In the genomic region with DNA sequence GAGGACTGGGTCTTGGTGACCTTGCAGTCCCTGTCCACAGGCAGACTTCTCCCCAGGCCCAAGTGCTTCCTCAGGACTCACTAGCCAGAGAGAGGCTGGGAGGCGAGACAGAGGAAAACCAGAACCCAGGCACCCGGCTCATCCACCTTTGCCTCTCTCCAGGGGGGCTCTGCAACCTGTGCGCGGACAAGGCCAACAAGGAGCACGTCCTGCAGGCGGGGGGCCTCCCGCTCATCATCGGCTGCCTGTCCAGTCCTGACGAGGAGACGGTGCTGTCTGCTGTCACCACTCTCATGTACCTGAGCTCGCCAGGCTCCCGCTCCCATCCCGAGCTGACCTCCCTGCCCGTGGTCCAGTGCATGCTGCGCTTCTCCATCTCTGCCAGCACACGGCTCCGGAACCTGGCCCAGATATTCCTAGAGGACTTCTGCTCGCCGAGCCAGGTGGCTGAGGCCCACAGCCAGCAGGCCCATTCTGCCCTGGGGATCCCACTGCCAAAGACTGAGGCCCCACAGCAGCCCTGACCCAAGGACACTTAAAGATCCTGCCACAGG, we compare ENCODE assay signal across 26 mouse cellular contexts. TPM values are rescaled to one million over a fixed set of nuclear protein-coding genes. Genes with fewer than 3 reads are reported as not detected.
DNase-seq lines count a peak whose midpoint lies in the region; ATAC-seq lines count a peak whose summit lies in the region.
"Had no signal": no experiment of that assay in that cellular context is flagged by ENCODE, and none has a peak within 500 bp of the region (broad histone marks: within the 10 kb centered on the region; RNA-seq: fewer than 3 reads in every experiment).

No protein-coding gene starts in this region.

- no peak for DNase-seq in forebrain, embryonic 10.5 days (ENCODE audit: extremely low spot score, low spot score)
- no peak for DNase-seq in forebrain, embryonic 14.5 days (ENCODE audit: low spot score)
- DNase-seq in cerebellum, adult 9-10 months, result peak; percentile 77
- DNase-seq in spleen, postnatal 14 days (ENCODE audit: low spot score in 2 of 2), result no peak
- no peak for DNase-seq in layer of hippocampus, adult 18-20 months (ENCODE audit: low spot score in 2 of 2)
- DNase-seq: adrenal gland, postnatal 36 days; gastrocnemius, postnatal 14 days; heart, postnatal 10 days; kidney, adult 9 months; kidney, postnatal 36 days; lung, postnatal 4 days; midbrain, embryonic 14.5 days; right cerebral cortex, postnatal 14 days; thymus, adult 2 months had no signal

- no peak for ATAC-seq in forebrain, embryonic 14.5 days
- ATAC-seq in megakaryocyte, adult 5-6 weeks (ENCODE audit: poor library complexity, severe bottlenecking), result no peak
- ATAC-seq in limb, embryonic 13.5 days (ENCODE audit: low FRiP score, low read depth), result no peak

- whole genome bisulfite sequencing in forebrain, embryonic 10.5 days, result 91% methylated on average over 19 of the region's 19 CpGs
- WGBS in forebrain, embryonic 14.5 days, result 86% methylated on average over 19 of the region's 19 CpGs
- WGBS in limb, embryonic 13.5 days, result 85% methylated on average over 19 of the region's 19 CpGs

- no peak overlapping the region for H3K4me2 ChIP-seq in forebrain, embryonic 14.5 days (ENCODE audit: low read length)
- no peak overlapping the region for H3K4me2 ChIP-seq in limb, embryonic 13.5 days (replicated peaks)
- H3K4me2 ChIP-seq: embryonic facial prominence, embryonic 15.5 days; hindbrain, embryonic 12.5 days; lung, embryonic 15.5 days; neural tube, embryonic 15.5 days; stomach, embryonic 15.5 days had no signal

- H3K27ac ChIP-seq in forebrain, embryonic 10.5 days, result 0 out of 2 replicates have a peak overlapping the region, but pooled peaks have one; percentile 1
- H3K27ac ChIP-seq in forebrain, embryonic 14.5 days (ENCODE audit: low read depth, low read length), result no peak overlapping the region
- no peak overlapping the region for H3K27ac ChIP-seq in limb, embryonic 13.5 days
- H3K27ac ChIP-seq: embryonic facial prominence, embryonic 15.5 days; hindbrain, embryonic 12.5 days; liver, embryonic 14.5 days; lung, embryonic 15.5 days; neural tube, embryonic 15.5 days; stomach, embryonic 15.5 days had no signal

- peaks cover 53% of the 10 kb centered on the region for H3K4me1 ChIP-seq in forebrain, embryonic 10.5 days
- H3K4me1 ChIP-seq in forebrain, embryonic 14.5 days (ENCODE audit: control insufficient read depth, insufficient read depth, low read length), result peaks cover 10% of the 10 kb centered on the region; the same call in 1 of the 2 replicates
- peaks cover 57% of the 10 kb centered on the region for H3K4me1 ChIP-seq in megakaryocyte, embryonic 14.5 days
- peaks cover 14% of the 10 kb centered on the region for H3K4me1 ChIP-seq in limb, embryonic 13.5 days

- no peak overlapping the region for H3K9ac ChIP-seq in forebrain, embryonic 14.5 days (ENCODE audit: low read length)
- 0 out of 2 replicates have a peak overlapping the region, but pooled peaks have one; percentile 25 for H3K9ac ChIP-seq in limb, embryonic 13.5 days
- H3K9ac ChIP-seq: embryonic facial prominence, embryonic 15.5 days; hindbrain, embryonic 12.5 days; liver, embryonic 14.5 days; lung, embryonic 15.5 days; neural tube, embryonic 15.5 days; stomach, embryonic 15.5 days had no signal

- peaks cover 8% of the 10 kb centered on the region for H3K27me3 ChIP-seq in forebrain, embryonic 10.5 days (ENCODE audit: poor library complexity, severe bottlenecking)
- no peaks in the 10 kb centered on the region for H3K27me3 ChIP-seq in forebrain, embryonic 14.5 days (replicated peaks; ENCODE audit: control insufficient read depth, insufficient read depth, low read length)
- H3K27me3 ChIP-seq in megakaryocyte, embryonic 14.5 days (replicated peaks), result no peaks in the 10 kb centered on the region
- no peaks in the 10 kb centered on the region for H3K27me3 ChIP-seq in limb, embryonic 13.5 days
- H3K27me3 ChIP-seq: embryonic facial prominence, embryonic 15.5 days; lung, embryonic 15.5 days; neural tube, embryonic 15.5 days; stomach, embryonic 15.5 days had no signal

- no peaks in the 10 kb centered on the region for H3K9me3 ChIP-seq in forebrain, embryonic 10.5 days
- H3K9me3 ChIP-seq in forebrain, embryonic 14.5 days (replicated peaks; ENCODE audit: control insufficient read depth, low read length), result no peaks in the 10 kb centered on the region
- no peaks in the 10 kb centered on the region for H3K9me3 ChIP-seq in megakaryocyte, embryonic 14.5 days
- no peaks in the 10 kb centered on the region for H3K9me3 ChIP-seq in limb, embryonic 13.5 days
- H3K9me3 ChIP-seq: embryonic facial prominence, embryonic 15.5 days; hindbrain, embryonic 12.5 days; lung, embryonic 15.5 days; neural tube, embryonic 15.5 days; stomach, embryonic 15.5 days had no signal

- H3K4me3 ChIP-seq in forebrain, embryonic 10.5 days, result no peak overlapping the region
- no peak overlapping the region for H3K4me3 ChIP-seq in forebrain, embryonic 14.5 days (ENCODE audit: low read depth, low read length)
- peak overlapping the region; percentile 2 for H3K4me3 ChIP-seq in megakaryocyte, embryonic 14.5 days (replicated peaks)
- no peak overlapping the region for H3K4me3 ChIP-seq in limb, embryonic 13.5 days
- H3K4me3 ChIP-seq: embryonic facial prominence, embryonic 15.5 days; hindbrain, embryonic 12.5 days; lung, embryonic 15.5 days; neural tube, embryonic 15.5 days; stomach, embryonic 15.5 days had no signal

- H3K36me3 ChIP-seq in forebrain, embryonic 10.5 days (replicated peaks), result peaks cover 22% of the 10 kb centered on the region
- peaks cover 14% of the 10 kb centered on the region for H3K36me3 ChIP-seq in forebrain, embryonic 14.5 days (ENCODE audit: control insufficient read depth, insufficient read depth, low read length)
- peaks cover 56% of the 10 kb centered on the region for H3K36me3 ChIP-seq in megakaryocyte, embryonic 14.5 days (replicated peaks; ENCODE audit: low read length)
- peaks cover 19% of the 10 kb centered on the region for H3K36me3 ChIP-seq in limb, embryonic 13.5 days
- H3K36me3 ChIP-seq: lung, embryonic 15.5 days had no signal

RNA-seq across cellular contexts. Expression of a gene that starts 3.0 kb away (rescaled TPM):
- polyA plus RNA-seq in forebrain, embryonic 10.5 days (2016; fragmentation: Nextera tagmentation; extraction: Ambion mirVana), result 93.2 and 94.5 TPM in 2 replicates
- 95.5 and 107 TPM in 2 replicates for polyA plus RNA-seq in forebrain, embryonic 14.5 days (2014; fragmentation: Nextera tagmentation; extraction: Ambion mirVana)
- polyA plus RNA-seq in megakaryocyte, embryonic 14.5 days (2012; ENCODE audit: insufficient read depth, low replicate concordance), result 84.5 and 173 TPM in 2 replicates
- 80.9 and 84.8 TPM in 2 replicates for total RNA-seq in megakaryocyte, adult 5-6 weeks (2015)
- 104 and 113 TPM in 2 replicates for total RNA-seq in megakaryocyte, adult 5-6 weeks (2017)
- polyA plus RNA-seq in limb, embryonic 13.5 days (2015; fragmentation: Nextera tagmentation; extraction: Ambion mirVana), result 65.4 and 75.4 TPM in 2 replicates
- 10 to 100 TPM; 66.5 to 66.8 TPM for total RNA-seq in layer of hippocampus, adult 18-20 months (2021)

RNA-seq across cellular contexts. Expression of a gene that starts 13.2 kb away (rescaled TPM):
- 8.1 and 8.2 TPM in 2 replicates for polyA plus RNA-seq in forebrain, embryonic 10.5 days (2016; fragmentation: Nextera tagmentation; extraction: Ambion mirVana)
- polyA plus RNA-seq in forebrain, embryonic 14.5 days (2014; fragmentation: Nextera tagmentation; extraction: Ambion mirVana), result 11.5 and 14.6 TPM in 2 replicates
- polyA plus RNA-seq in megakaryocyte, embryonic 14.5 days (2012; ENCODE audit: insufficient read depth, low replicate concordance), result 20.7 and 36.2 TPM in 2 replicates
- 17.2 and 18.5 TPM in 2 replicates for total RNA-seq in megakaryocyte, adult 5-6 weeks (2015)
- total RNA-seq in megakaryocyte, adult 5-6 weeks (2017), result 19.8 and 38.6 TPM in 2 replicates
- 9.3 and 10.2 TPM in 2 replicates for polyA plus RNA-seq in limb, embryonic 13.5 days (2015; fragmentation: Nextera tagmentation; extraction: Ambion mirVana)
- 10 to 100 TPM; 11.4 to 13.8 TPM for total RNA-seq in layer of hippocampus, adult 18-20 months (2021)

RNA-seq across cellular contexts. Expression of a gene that starts 25.6 kb away (rescaled TPM):
- polyA plus RNA-seq in forebrain, embryonic 10.5 days (2016; fragmentation: Nextera tagmentation; extraction: Ambion mirVana), result 719 and 771 TPM in 2 replicates
- 2,151 and 2,168 TPM in 2 replicates for polyA plus RNA-seq in forebrain, embryonic 14.5 days (2014; fragmentation: Nextera tagmentation; extraction: Ambion mirVana)
- polyA plus RNA-seq in megakaryocyte, embryonic 14.5 days (2012; ENCODE audit: insufficient read depth, low replicate concordance), result 334 and 807 TPM in 2 replicates
- 211 and 220 TPM in 2 replicates for total RNA-seq in megakaryocyte, adult 5-6 weeks (2015)
- 181 and 183 TPM in 2 replicates for total RNA-seq in megakaryocyte, adult 5-6 weeks (2017)
- polyA plus RNA-seq in limb, embryonic 13.5 days (2015; fragmentation: Nextera tagmentation; extraction: Ambion mirVana), result 557 and 558 TPM in 2 replicates
- 100 to 1,000 TPM; 136 to 139 TPM for total RNA-seq in layer of hippocampus, adult 18-20 months (2021)

RNA-seq across cellular contexts. Expression of a gene that starts 26.4 kb away (rescaled TPM):
- polyA plus RNA-seq in forebrain, embryonic 10.5 days (2016; fragmentation: Nextera tagmentation; extraction: Ambion mirVana), result 0.19 and 0.20 TPM in 2 replicates
- polyA plus RNA-seq in forebrain, embryonic 14.5 days (2014; fragmentation: Nextera tagmentation; extraction: Ambion mirVana), result 0.12 TPM in 1 of 2 replicates, not detected in the other
- not detected in 2 replicates for polyA plus RNA-seq in megakaryocyte, embryonic 14.5 days (2012; ENCODE audit: insufficient read depth, low replicate concordance)
- 0.09 and 0.42 TPM in 2 replicates for total RNA-seq in megakaryocyte, adult 5-6 weeks (2015)
- total RNA-seq in megakaryocyte, adult 5-6 weeks (2017), result 0.08 and 0.15 TPM in 2 replicates
- polyA plus RNA-seq in limb, embryonic 13.5 days (2015; fragmentation: Nextera tagmentation; extraction: Ambion mirVana), result 0.15 and 0.19 TPM in 2 replicates
- not detected for total RNA-seq in layer of hippocampus, adult 18-20 months (2021)
- total RNA-seq: gastrocnemius, postnatal 14 days; heart, adult 8-10 months; layer of hippocampus, postnatal 14 days; MEL had no signal
- polyA plus RNA-seq: hindbrain, embryonic 12.5 days; midbrain, embryonic 14.5 days had no signal

RNA-seq across cellular contexts. Expression of a gene that starts 47.4 kb away (rescaled TPM):
- polyA plus RNA-seq in forebrain, embryonic 10.5 days (2016; fragmentation: Nextera tagmentation; extraction: Ambion mirVana), result 1,497 and 1,498 TPM in 2 replicates
- 1,356 and 1,420 TPM in 2 replicates for polyA plus RNA-seq in forebrain, embryonic 14.5 days (2014; fragmentation: Nextera tagmentation; extraction: Ambion mirVana)
- 187 and 368 TPM in 2 replicates for polyA plus RNA-seq in megakaryocyte, embryonic 14.5 days (2012; ENCODE audit: insufficient read depth, low replicate concordance)
- 507 and 587 TPM in 2 replicates for total RNA-seq in megakaryocyte, adult 5-6 weeks (2015)
- total RNA-seq in megakaryocyte, adult 5-6 weeks (2017), result 367 and 413 TPM in 2 replicates
- 1,169 and 1,249 TPM in 2 replicates for polyA plus RNA-seq in limb, embryonic 13.5 days (2015; fragmentation: Nextera tagmentation; extraction: Ambion mirVana)
- 100 to 1,000 TPM; 307 to 316 TPM for total RNA-seq in layer of hippocampus, adult 18-20 months (2021)
